Mouse (Mus musculus) spleen, adult 2 months (tissue): Measurements from ENCODE around the gene Ina.

ENCODE experiments used
- CTCF ChIP-seq: fragments of 200-500 bp; IDR thresholded peaks from 2 replicates; pipeline ENCODE4 v1.5.1; 2011; ENCODE audit warnings: mild to moderate bottlenecking, inconsistent platforms; ENCODE audit not compliant: insufficient read depth, insufficient read length, insufficient replicate concordance; ENCODE audit errors: extremely low read depth
- POLR2A ChIP-seq: fragments of 200-500 bp; IDR thresholded peaks from 2 replicates; pipeline ENCODE4 v1.6.1; 2011; ENCODE audit warnings: low read depth, low read length, inconsistent platforms

DNA sequence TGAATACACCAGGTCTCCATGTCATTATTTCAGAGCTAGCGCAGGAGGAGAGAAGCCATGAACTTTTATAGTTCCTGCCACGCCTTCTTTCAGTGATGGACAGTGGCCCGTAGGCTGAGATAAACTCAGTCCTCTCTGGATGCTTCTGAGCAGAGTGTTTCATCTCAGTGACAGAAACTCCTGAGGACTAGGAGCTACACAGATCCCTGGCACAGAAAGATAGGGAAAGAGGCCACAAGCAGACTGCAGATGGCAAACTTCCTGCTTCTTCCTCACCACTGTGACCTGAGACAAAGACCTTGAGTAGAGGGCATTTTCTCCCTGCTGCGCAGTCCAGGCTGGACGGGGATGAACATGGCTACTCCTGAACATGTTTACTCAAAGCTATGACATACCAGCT lies 45.7 kb upstream of the Ina start:
- no peak for TF ChIP-seq CTCF
- no peak for TF ChIP-seq POLR2A
